Mouse (Mus musculus) thymus, adult 18-20 months (tissue): ENCODE results near the gene Gpr3.

Source experiments
- DNase-seq, 2 experiments: peaks; one replicate each; pipeline ENCODE4 v3.0.0; 2022; ENCODE audit warnings: mixed read lengths in 2 of 2

Gene Gpr3

DNA sequence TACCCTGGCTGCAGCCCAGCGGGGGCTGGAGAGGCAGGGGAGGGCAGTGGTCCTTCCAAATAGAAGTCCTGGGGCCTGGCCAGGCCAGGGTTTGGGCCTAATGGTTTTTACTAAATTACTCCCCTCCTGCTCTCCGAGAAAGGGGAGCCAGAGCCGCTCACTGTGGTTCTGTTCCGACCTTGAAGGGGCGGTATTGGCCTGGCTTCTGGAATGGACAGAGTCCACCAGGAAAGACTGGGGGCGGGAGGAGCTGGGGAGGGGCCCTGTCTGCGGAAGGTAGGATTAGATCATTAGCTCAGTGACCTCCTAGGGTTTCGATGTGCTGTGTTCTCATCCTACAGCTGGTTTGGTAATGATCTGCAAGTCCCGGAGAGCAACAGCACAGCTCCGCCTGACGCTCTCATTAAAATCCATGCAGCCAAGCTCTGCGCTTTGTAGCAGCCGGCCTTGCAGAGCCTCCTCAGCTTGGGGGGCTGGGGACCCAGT is 14.5 kb downstream of the Gpr3 start:
- DNase-seq = no peak

GRCm38 (mm10) chr4:133197355-133197754 is 15.0 kb downstream of the Gpr3 start:
- no peak for DNase-seq

GRCm38 (mm10) chr4:133196852-133197251 is 15.5 kb downstream of the Gpr3 start:
- peak; percentile 71 to 81 for DNase-seq

DNA sequence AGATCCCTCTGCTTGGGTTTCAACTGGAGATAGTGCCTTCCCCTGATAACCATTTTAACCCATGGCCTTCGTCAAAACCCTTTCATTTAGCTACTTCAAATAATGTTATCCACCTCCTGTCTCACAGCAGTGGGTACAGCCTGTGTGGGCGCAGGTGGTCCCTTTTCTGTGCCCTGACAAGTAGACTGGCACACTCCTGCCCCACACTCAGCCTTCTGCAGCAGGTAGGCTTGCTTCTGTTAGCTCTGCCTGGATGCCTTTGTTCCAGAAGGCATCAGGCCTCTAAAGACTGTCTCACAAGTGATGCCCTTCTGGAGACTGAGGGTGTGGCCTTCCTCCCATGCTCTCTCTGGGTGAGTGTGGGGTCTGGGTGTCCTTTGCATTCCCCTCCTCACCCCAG is 16.2 kb downstream of the Gpr3 start:
- no peak for DNase-seq

DNA sequence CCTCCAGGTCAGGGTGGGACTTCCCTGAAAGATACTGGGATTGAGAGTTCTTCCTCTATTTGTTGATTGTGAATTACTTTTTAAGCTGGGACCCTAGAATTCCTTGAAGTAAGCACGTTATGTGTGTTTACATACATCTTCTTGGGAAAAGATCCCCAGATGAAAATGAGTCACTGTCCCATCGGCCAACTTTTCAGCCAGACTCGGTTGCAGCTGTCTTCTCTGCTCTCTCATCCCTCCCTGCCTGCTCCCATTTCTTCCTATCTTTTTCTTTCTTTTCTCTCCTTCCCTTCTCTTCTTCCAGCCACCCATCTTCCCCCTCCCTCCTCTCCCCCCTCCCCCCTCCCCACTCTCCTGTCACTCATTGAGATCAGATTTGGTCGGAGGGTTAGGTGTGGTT is 17.3 kb downstream of the Gpr3 start:
- DNase-seq = no peak

DNA sequence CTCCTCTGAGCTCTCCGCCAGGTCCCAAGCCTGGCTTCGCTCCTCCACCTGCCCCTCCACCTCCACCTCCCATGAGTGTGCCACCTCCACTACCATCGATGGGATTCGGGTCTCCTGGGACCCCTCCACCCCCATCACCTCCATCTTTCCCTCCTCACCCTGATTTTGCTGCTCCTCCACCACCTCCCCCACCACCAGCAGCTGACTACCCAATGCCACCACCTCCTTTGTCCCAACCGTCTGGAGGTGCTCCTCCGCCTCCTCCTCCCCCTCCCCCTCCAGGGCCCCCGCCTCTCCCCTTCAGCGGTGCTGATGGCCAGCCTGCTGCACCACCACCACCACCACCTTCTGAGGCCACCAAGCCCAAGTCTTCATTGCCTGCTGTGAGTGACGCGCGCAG is 17.9 kb downstream of the Gpr3 start:
- no peak for DNase-seq

- DNase-seq = no peak
These were observed 22.9 kb downstream of the Gpr3 start for GRCm38 (mm10) chr4:133189396-133189795.

GRCm38 (mm10) chr4:133186856-133187255 is 25.5 kb downstream of the Gpr3 start:
- no peak for DNase-seq

DNA sequence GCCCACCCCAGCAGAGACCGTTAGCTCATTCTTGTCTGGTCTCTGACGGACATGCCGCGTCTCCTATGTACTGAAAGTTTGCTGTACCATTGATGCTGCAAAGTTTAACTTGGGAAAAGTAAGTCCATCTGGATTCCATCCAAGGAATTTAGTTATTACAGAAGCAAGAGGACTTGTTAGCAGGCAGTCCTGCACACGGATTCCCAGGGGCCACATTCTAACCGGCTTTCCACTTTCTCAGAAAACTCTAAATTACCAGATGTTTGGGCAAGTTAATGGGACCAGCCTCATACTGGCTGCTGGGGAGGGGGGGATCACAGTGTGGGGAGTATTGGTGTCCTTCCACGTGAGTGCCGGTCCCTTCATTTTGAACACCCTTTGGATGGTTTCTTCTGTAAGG is 26.4 kb downstream of the Gpr3 start:
- no peak for DNase-seq

DNA sequence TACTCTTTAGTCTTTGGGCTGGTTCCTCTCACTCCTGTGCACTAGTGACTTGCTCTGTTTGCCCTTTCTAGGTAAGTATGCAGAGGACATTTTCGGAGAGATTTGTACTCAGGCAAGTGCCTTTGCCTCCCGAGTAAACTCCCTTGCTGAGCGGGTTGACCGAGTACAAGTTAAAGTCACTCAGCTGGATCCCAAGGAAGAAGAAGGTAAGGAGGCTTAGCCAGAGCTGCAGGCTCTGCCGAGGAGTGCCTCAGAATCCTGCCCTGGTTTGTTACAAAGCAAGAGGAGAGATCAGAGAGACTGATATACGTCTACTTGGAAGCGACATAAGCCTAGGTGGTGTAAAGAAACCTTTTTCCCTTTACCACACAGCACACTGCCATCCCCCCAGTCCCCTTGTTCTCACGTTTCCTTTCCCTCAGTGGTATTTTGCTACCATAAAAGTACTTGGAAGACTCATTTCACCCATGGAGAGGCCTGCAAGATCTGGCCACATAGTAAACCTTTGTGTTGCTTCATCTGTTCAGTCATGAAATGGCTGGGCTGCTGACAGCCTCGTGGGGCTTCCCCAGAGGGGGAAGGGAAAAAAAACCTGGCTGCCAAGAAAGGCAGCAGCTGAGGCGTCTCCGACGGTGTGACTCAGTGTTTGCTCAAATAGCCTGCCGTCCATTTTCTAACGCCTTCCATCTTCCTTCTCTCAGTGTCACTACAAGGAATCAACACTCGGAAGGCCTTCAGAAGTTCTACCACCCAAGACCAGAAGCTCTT is 27.3 kb downstream of the Gpr3 start:
- DNase-seq = no peak

DNA sequence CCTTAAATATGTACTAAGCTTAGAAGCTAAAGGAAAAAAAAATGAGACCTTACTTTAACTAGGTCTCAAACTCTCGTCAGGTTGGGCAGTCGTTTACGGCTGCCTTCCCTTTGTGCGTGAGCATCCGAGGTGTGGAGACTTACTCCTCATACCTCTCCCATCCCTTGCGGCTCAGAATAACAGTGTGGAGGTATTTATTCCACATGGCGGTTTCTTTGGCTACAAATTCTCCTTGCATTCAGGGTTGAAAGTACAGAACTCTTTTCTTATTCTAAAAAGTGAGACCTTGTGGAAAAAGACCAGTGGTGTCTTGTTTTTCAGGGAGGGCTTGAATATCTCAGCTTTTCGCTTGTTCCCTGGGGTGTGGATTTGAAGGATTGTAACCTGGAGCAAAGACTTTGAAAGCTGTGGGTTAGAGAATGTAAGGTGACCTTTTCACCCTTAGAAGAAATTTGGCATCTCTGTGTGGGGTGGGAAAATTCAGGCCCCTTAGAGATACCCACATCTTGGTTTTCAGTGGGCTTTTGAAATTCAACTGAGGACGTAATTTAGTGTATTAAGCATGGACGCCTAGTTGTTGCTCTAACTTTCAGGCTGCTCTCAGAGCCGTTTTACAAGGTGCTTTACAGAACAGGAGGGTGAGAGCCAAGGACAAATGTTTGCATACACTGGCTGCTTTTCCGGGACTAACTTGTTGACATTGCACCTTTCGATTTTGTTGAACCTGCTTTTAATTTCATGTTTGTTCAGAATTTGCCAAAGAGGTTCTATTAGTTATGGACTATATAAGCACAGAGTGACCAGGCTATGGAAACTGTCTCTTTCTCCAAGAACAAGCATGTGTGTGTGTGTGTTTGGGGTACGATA is 28.1 kb downstream of the Gpr3 start:
- DNase-seq = no peak

GRCm38 (mm10) chr4:133182439-133183033 is 29.8 kb downstream of the Gpr3 start:
- no peak for DNase-seq

DNA sequence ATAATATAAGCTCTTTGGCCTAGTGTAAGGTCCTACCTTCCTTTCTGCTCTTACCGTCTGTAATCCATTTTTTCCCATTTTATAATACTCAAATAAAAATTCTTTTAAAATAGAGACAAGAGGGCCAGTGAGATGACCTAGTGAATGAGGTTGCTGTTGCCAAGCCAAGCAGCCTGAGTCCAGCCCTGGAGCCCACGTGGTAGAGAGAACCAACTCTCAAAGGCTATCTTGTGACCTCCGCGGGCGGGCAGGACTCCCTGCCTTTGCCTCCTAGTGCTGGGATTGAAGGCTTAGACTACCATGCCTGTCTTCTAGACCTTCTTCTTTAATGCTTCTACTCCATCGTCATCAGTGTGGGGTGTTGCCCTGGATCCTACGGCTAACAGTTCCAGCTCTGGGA is 33.1 kb downstream of the Gpr3 start:
- DNase-seq = no peak

GRCm38 (mm10) chr4:133178305-133178704 is 34.0 kb downstream of the Gpr3 start:
- no peak for DNase-seq

GRCm38 (mm10) chr4:133176761-133177403 is 35.5 kb downstream of the Gpr3 start:
- DNase-seq = no peak

DNA sequence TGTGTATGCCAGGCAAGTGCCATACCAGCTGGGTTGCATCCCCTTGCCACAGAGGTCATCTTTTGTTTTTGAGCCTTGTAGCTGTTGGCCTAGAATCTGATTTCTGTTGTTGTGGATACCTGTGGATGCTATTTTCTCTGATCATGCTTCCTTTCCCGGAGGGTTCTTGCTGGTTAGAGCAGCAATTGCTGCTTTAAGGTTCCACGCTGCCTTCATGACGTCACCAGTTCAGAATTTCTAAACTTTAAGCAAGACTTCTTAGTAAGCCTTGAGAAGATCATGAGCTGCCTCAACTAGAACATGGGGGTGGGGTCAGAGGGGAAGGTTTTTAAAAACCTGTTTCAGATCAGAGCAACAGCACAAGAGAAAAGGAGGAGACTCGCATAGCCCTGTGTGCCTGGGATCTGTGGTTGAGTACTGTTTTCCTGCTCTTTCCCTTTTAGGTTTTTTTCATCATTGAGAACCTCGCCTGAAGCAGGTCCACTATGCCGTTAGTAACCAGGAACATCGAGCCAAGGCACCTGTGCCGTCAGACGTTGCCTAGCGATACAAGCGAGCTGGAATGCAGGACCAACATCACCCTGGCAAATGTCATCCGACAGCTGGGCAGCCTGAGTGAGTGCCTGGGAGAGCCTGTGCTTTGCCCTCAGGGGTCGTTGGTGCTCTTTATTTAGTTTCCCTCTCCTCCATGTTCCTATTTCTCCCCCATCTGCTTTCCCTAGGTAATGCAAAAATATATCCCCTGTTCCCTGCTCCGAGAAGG is 36.2 kb downstream of the Gpr3 start:
- DNase-seq = no peak

GRCm38 (mm10) chr4:133175274-133175673 is 37.1 kb downstream of the Gpr3 start:
- DNase-seq = no peak

- DNase-seq = peak in 1 of 2 experiments; percentile 58
These were observed 38.0 kb downstream of the Gpr3 start for GRCm38 (mm10) chr4:133174361-133174760.

GRCm38 (mm10) chr4:133172451-133172850 is 39.9 kb downstream of the Gpr3 start:
- DNase-seq = no peak

- DNase-seq = no peak
These were observed 41.7 kb downstream of the Gpr3 start for GRCm38 (mm10) chr4:133170616-133171015.

DNA sequence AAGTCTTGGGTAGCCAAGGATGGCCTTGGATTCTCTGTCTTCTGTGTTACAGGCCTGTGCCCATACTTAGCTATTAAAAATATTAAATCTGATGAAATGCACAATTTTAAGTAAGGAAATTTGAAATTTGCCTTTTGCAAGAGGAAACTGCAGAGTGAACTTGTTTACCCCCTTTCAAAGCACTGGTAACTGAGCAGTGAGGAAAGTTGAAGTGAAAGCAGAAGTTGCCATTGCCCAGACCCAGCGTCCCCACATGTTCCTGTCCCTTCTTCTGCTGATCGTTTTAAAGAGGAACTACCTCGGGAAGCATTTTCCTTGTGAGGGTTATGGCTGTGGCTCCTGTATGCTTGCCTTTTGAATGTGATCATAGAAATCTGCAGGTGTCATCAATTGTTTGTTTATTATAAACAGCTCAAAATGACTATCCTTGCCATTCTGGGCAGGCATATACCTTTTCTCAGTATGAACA is 42.2 kb downstream of the Gpr3 start:
- DNase-seq = no peak
